Mouse (Mus musculus): ENCODE measurements around the gene Myo1a.

The Myo1a gene

GRCm38 (mm10) chr10:127675859-127676398 is 29.0 kb upstream of the Myo1a start:
- no peak for DNase-seq

DNA sequence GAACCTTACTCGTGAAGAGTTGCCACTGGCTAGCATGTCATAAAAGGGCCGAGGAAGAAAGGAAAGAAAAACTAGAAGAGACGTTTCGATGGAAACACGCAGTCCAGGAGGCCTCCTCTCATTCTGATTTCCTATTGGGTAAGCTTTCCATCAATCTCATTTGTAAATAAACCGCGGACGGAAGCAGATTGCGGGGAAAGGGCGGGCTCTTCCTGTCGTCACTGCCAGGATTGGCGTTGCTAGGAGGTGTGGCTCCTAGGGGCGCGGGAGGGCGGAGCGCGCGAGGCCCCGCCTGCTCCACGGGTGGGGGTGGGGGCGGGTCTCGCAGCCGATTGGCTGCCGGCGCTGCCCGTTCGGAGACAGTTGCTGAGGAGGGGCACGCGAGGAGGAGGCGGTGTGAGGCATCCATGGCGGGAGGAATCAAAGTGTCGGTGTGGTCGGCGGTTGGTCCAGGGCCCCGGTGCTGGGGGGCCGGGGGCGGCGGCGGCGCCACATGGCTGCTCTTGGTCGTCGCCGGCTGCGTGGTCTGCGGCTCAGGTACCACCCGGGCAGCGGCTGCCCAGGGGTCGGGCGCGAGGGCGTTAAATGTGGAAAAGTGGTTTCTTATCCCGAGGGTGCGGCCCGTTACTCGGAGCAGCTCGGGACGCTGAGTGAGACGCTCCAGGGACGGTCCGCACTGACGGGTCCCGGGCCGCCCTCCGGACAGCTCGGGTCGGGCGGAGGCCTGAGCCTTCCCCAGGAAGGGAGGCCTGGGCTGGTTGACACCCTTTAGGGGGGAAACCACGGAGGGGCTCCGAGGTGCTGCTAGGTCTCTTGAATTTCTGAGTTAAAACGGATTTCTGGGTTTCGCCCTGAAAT is 28.1 kb upstream of the Myo1a start:
- DNase-seq, result peak; percentile 96 to 98

- DNase-seq, result peak; percentile 82 to 83
Observed at GRCm38 (mm10) chr10:127677591-127678336, 27.2 kb upstream of the Myo1a start.

DNA sequence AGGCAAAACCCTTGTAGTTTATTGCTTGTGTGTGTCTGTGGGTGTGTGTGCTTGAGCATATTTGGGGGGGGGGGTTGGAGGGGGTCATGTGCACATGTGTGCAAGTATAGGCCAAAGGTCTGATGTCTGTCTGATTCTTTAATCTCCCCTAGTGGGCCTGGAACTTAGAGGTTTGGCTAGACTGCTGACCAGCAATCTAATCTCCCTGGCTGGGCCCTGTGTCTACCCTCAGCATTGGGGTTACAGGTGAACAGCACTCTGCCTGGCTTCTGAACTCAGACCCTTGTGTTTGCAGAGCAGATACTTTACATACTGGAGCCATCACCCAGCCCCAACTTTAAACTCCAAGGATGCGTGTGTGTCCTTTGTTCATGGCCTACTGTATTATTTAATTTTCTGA is 25.8 kb upstream of the Myo1a start:
- DNase-seq, result no peak

DNA sequence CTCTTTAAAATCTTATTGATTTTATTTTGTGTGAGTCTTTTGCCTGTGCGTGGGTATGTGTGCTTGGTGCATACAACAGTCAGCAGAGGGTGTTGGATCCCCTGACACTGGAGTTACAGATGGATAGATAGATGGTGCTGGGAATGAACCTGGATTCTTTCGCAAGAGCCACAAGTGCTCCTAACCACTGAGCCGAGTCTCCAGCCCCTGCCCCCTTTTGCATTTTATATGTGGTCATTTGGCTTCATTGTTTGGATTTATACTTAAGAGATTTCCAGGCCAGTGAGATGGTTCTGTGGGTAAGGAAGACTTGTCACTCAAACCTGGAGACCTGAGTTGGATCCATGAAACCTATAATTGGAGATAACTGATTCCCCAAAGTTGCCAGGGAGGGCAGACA is 25.1 kb upstream of the Myo1a start:
- DNase-seq, result no peak

- no peak for DNase-seq
Observed at GRCm38 (mm10) chr10:127682886-127683285, 22.1 kb upstream of the Myo1a start.

- DNase-seq, result no peak
Observed at GRCm38 (mm10) chr10:127691053-127691452, 13.9 kb upstream of the Myo1a start.

DNA sequence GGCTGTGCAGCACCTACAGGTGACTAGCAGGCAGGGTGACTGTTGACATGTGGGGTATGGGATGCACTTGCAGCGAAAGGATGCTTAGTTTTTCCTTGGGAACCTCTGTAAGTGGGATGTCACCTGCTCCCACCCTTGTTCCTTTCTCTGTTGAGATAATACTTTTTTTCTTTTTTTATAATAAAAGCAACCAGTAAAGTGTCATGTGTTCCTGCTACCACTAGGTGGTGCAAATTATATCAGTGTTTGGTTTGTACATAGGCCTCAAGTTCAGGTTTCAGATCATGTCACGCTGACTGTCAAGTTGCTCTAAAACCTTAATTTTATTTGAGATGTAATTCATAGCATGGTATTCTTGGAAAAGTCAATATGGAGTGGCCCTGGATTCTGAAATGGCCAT is 10.3 kb upstream of the Myo1a start:
- peak; percentile 34 to 56 for DNase-seq

DNA sequence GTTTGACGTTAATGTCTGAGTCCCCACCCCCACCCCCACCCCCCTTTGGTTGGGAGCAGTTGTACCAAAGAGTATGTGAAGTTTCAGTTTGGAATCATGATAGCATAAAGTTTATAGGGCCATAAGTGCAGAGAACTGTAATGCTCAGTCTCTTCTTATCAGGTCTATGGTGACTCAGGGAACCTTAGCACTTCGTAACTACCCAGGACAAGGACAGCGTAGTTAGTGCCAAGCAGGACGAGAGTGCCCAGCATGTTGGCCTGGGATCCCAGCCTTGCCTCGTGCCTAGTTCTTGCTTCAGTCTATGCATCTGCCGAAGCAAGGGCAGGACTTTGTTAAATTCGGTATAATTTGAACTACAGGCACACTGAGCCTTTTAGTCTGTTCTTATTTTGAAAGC is 9.2 kb upstream of the Myo1a start:
- no peak for DNase-seq

- DNase-seq, result no peak
Observed at GRCm38 (mm10) chr10:127698966-127699365, 6.0 kb upstream of the Myo1a start.

- no peak for DNase-seq
Observed at GRCm38 (mm10) chr10:127703299-127703698, 1.7 kb upstream of the Myo1a start.

- no peak for DNase-seq
Observed at GRCm38 (mm10) chr10:127704293-127704692, 677 bp upstream of the Myo1a start.

DNA sequence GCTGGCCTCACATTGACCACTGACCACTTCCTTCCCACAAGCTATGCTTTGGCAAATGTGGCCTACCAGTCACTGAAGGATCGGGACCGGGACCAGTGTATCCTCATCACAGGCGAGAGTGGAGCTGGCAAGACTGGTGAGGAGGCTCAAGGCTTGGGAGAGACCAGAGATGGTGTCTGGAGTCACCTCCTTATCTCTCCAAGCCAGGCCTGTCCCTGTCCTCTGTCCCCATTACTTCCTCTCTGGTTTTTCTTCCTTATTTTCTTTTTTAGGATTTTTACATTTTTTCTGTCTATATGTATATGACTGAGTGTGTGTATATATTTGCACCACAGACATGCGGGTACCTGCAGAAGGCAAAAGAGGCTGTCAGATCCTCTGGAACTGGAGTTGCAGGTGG is 813 bp downstream of the Myo1a start:
- DNase-seq, result no peak

GRCm38 (mm10) chr10:127707721-127708120 is 2.8 kb downstream of the Myo1a start:
- peak in 1 of 2 experiments; percentile 46 for DNase-seq

GRCm38 (mm10) chr10:127708850-127709370 is 3.9 kb downstream of the Myo1a start:
- DNase-seq, result no peak

- peak; percentile 90 to 93 for DNase-seq
Observed at GRCm38 (mm10) chr10:127710331-127710730, 5.4 kb downstream of the Myo1a start.

GRCm38 (mm10) chr10:127712736-127713135 is 7.8 kb downstream of the Myo1a start:
- no peak for DNase-seq

GRCm38 (mm10) chr10:127721671-127722418 is 16.9 kb downstream of the Myo1a start:
- no peak for DNase-seq

- DNase-seq, result no peak
Observed at GRCm38 (mm10) chr10:127724178-127724577, 19.2 kb downstream of the Myo1a start, which contains the start of gene Tac2. Gene Tac2 (plus strand): TSS chr10:127724478.

DNA sequence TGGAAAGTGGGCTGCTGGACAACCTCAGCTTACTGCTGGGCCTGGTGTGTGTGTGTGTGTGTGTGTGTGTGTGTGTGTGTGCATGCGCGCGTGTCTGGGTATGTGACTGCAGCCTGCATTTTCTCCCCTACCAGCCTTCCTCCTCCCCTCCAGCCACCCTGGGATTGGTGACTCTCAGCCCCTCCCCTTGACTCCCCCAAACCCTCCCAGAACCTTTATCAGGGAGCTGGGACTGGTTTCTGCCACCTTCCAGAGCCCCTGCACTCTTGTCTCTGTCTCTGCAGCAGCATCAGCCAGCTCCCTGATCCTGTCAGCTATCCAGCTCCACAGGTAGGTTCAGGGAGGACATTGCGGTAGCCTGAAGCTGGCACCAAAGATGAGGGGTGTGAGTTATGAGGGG is 20.2 kb downstream of the Myo1a start:
- no peak for DNase-seq

DNA sequence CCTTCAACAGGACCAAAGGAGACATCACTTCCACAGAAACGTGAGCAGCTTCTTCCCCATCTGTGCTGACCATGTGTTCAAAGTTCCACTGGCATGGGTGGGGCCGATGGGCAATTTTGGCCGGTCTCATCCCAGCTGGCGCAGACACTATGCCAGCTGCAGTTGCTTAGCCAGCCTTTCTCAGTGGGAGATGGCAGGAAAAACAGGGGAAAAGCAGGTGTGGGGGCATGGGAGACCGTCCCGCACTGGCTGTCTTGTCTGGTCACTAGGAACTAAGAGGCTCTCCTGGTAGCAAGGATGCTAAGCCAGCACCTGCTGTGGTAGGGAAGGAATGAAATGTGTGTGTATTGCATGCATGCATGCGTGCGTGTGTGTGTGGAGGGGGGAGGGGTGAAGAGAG is 23.5 kb downstream of the Myo1a start:
- peak; percentile 85 to 86 for DNase-seq

DNA sequence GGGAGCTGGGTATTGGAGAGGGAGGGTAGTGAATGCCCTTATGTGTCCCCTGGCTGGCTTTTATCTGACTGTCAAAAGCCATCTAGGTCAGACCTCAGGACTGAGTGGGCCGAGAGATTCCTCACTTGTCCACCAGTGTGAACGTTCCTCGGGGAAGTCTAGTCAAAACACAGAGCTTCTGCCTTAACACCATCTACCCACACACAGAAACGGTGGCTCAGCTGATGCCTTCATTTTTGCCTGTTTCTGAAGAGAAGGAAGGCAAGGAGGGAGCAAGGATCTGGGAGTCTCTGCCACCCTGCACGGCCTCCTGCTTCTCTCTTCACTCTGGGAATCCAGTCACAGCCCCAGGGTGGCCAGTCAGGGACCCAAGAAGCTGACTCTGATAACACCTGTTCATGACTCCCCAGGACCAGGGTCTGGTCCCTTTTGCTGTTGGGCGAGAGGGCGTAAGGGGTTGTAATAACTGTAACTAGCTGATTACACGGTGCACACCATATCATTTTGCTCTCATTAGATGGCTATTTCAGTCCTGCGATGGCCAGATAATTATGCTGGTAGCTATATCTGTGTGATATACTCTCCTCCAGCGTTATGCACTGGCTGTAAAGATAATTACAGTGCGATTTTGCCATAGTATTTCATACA is 25.4 kb downstream of the Myo1a start:
- DNase-seq, result no peak
